Mouse (Mus musculus): ENCODE data around the gene Phf2. TPM values are rescaled to one million over a fixed set of nuclear protein-coding genes. Genes with fewer than 3 reads are reported as not detected.
A peak's percentile ranks its signal among the peaks of the same experiment; 100 is the strongest.

The Phf2 gene
- polyA plus RNA-seq, 1 experiment from 2014 or later = 10.8 TPM

GRCm38 (mm10) chr13:48800850-48801546, 69.9 kb downstream of the Phf2 start:
- H3K27ac ChIP-seq = no peak overlapping the region
- no peaks in the 10 kb centered on the region for H3K27me3 ChIP-seq (ENCODE audit: control insufficient read depth, insufficient read depth, low read length)
- H3K4me1 ChIP-seq (replicated peaks; ENCODE audit: control insufficient read depth, insufficient read depth, low read length) = no peaks in the 10 kb centered on the region
- peak; percentile 71 for ATAC-seq (ENCODE audit: low FRiP score)
- DNase-seq (ENCODE audit: low spot score) = peak; percentile 85
- peaks cover 46% of the 10 kb centered on the region for H3K36me3 ChIP-seq (replicated peaks; ENCODE audit: control insufficient read depth, insufficient read depth)
- H3K4me3 ChIP-seq (replicated peaks; ENCODE audit: low read length) = no peak overlapping the region
- 33% methylated on average over 10 of the region's 11 CpGs for WGBS
- no peak overlapping the region for H3K9ac ChIP-seq
- no peak overlapping the region for H3K4me2 ChIP-seq (replicated peaks)
- no peaks in the 10 kb centered on the region for H3K9me3 ChIP-seq (ENCODE audit: control insufficient read depth, low read length)

GRCm38 (mm10) chr13:48798256-48798771, 72.6 kb downstream of the Phf2 start:
- no peak overlapping the region for H3K4me3 ChIP-seq (replicated peaks; ENCODE audit: low read length)
- WGBS = 31% methylated on average over 14 of the region's 14 CpGs
- H3K27ac ChIP-seq = no peak overlapping the region
- no peak overlapping the region for H3K4me2 ChIP-seq (replicated peaks)
- peaks cover 22% of the 10 kb centered on the region for H3K36me3 ChIP-seq (replicated peaks; ENCODE audit: control insufficient read depth, insufficient read depth)
- no peak overlapping the region for H3K9ac ChIP-seq
- no peaks in the 10 kb centered on the region for H3K4me1 ChIP-seq (replicated peaks; ENCODE audit: control insufficient read depth, insufficient read depth, low read length)
- no peak for DNase-seq (ENCODE audit: low spot score)
- H3K9me3 ChIP-seq (ENCODE audit: control insufficient read depth, low read length) = no peaks in the 10 kb centered on the region
- ATAC-seq (ENCODE audit: low FRiP score) = no peak
- no peaks in the 10 kb centered on the region for H3K27me3 ChIP-seq (ENCODE audit: control insufficient read depth, insufficient read depth, low read length)

GRCm38 (mm10) chr13:48796906-48797305, 74.0 kb downstream of the Phf2 start:
- WGBS = 76% methylated on average over 11 of the region's 11 CpGs
- Histone ChIP-seq H3K9ac (no peak overlapping the region), H3K27me3 (ENCODE audit: control insufficient read depth, insufficient read depth, low read length) (no peaks in the 10 kb centered on the region), H3K9me3 (ENCODE audit: control insufficient read depth, low read length) (no peaks in the 10 kb centered on the region), H3K4me2 (replicated peaks) (no peak overlapping the region), H3K4me1 (replicated peaks; ENCODE audit: control insufficient read depth, insufficient read depth, low read length) (no peaks in the 10 kb centered on the region), H3K27ac (no peak overlapping the region), H3K36me3 (replicated peaks; ENCODE audit: control insufficient read depth, insufficient read depth) (peaks cover 9% of the 10 kb centered on the region; the same call in 1 of the 2 replicates), H3K4me3 (replicated peaks; ENCODE audit: low read length) (no peak overlapping the region)
- no peak for DNase-seq (ENCODE audit: low spot score)
- ATAC-seq (ENCODE audit: low FRiP score) = no peak

- Histone ChIP-seq H3K36me3 (replicated peaks; ENCODE audit: control insufficient read depth, insufficient read depth) (no peaks in the 10 kb centered on the region), H3K9ac (no peak overlapping the region), H3K27ac (no peak overlapping the region), H3K4me3 (replicated peaks; ENCODE audit: low read length) (no peak overlapping the region), H3K9me3 (ENCODE audit: control insufficient read depth, low read length) (no peaks in the 10 kb centered on the region), H3K4me1 (replicated peaks; ENCODE audit: control insufficient read depth, insufficient read depth, low read length) (no peaks in the 10 kb centered on the region), H3K4me2 (replicated peaks) (no peak overlapping the region), H3K27me3 (ENCODE audit: control insufficient read depth, insufficient read depth, low read length) (no peaks in the 10 kb centered on the region)
- no peak for ATAC-seq (ENCODE audit: low FRiP score)
- no peak for DNase-seq (ENCODE audit: low spot score)
- whole genome bisulfite sequencing = 93% methylated on average over 6 of the region's 6 CpGs
Observed at GRCm38 (mm10) chr13:48795711-48796110, 75.2 kb downstream of the Phf2 start.

GRCm38 (mm10) chr13:48784594-48785298, 86.2 kb downstream of the Phf2 start:
- Histone ChIP-seq H3K27me3 (ENCODE audit: control insufficient read depth, insufficient read depth, low read length) (no peaks in the 10 kb centered on the region), H3K4me2 (replicated peaks) (no peak overlapping the region), H3K9me3 (ENCODE audit: control insufficient read depth, low read length) (no peaks in the 10 kb centered on the region), H3K9ac (no peak overlapping the region), H3K36me3 (replicated peaks; ENCODE audit: control insufficient read depth, insufficient read depth) (no peaks in the 10 kb centered on the region), H3K27ac (no peak overlapping the region), H3K4me3 (replicated peaks; ENCODE audit: low read length) (no peak overlapping the region), H3K4me1 (replicated peaks; ENCODE audit: control insufficient read depth, insufficient read depth, low read length) (peaks cover 9% of the 10 kb centered on the region)
- no peak for DNase-seq (ENCODE audit: low spot score)
- no peak for ATAC-seq (ENCODE audit: low FRiP score)
- 66% methylated on average over 8 of the region's 8 CpGs for WGBS

- H3K9ac ChIP-seq = no peak overlapping the region
- no peaks in the 10 kb centered on the region for H3K27me3 ChIP-seq (ENCODE audit: control insufficient read depth, insufficient read depth, low read length)
- no peak overlapping the region for H3K4me2 ChIP-seq (replicated peaks)
- no peak overlapping the region for H3K27ac ChIP-seq
- WGBS = 30% methylated on average over 8 of the region's 8 CpGs
- peaks cover 9% of the 10 kb centered on the region for H3K4me1 ChIP-seq (replicated peaks; ENCODE audit: control insufficient read depth, insufficient read depth, low read length)
- ATAC-seq (ENCODE audit: low FRiP score) (peak; percentile 79; the same call in 1 of the 2 replicates), DNase-seq (ENCODE audit: low spot score) (peak; percentile 26)
- H3K36me3 ChIP-seq (replicated peaks; ENCODE audit: control insufficient read depth, insufficient read depth) = no peaks in the 10 kb centered on the region
- H3K9me3 ChIP-seq (ENCODE audit: control insufficient read depth, low read length) = no peaks in the 10 kb centered on the region
- H3K4me3 ChIP-seq (replicated peaks; ENCODE audit: low read length) = no peak overlapping the region
Observed at GRCm38 (mm10) chr13:48784151-48784550, 86.8 kb downstream of the Phf2 start.

GRCm38 (mm10) chr13:48782727-48783725, 87.9 kb downstream of the Phf2 start:
- Histone ChIP-seq H3K9ac (no peak overlapping the region), H3K4me1 (replicated peaks; ENCODE audit: control insufficient read depth, insufficient read depth, low read length) (peaks cover 9% of the 10 kb centered on the region), H3K4me3 (replicated peaks; ENCODE audit: low read length) (no peak overlapping the region), H3K27ac (no peak overlapping the region), H3K9me3 (ENCODE audit: control insufficient read depth, low read length) (no peaks in the 10 kb centered on the region), H3K27me3 (ENCODE audit: control insufficient read depth, insufficient read depth, low read length) (no peaks in the 10 kb centered on the region), H3K4me2 (replicated peaks) (no peak overlapping the region), H3K36me3 (replicated peaks; ENCODE audit: control insufficient read depth, insufficient read depth) (no peaks in the 10 kb centered on the region)
- WGBS = 47% methylated on average over 27 of the region's 27 CpGs
- no peak for ATAC-seq (ENCODE audit: low FRiP score)
- peak; percentile 26 for DNase-seq (ENCODE audit: low spot score)

GRCm38 (mm10) chr13:48780345-48781010, 90.4 kb downstream of the Phf2 start:
- WGBS = 69% methylated on average over 9 of the region's 9 CpGs
- H3K4me3 ChIP-seq (replicated peaks; ENCODE audit: low read length) = no peak overlapping the region
- H3K27ac ChIP-seq = no peak overlapping the region
- H3K4me1 ChIP-seq (replicated peaks; ENCODE audit: control insufficient read depth, insufficient read depth, low read length) = peaks cover 9% of the 10 kb centered on the region
- H3K36me3 ChIP-seq (replicated peaks; ENCODE audit: control insufficient read depth, insufficient read depth) = no peaks in the 10 kb centered on the region
- no peaks in the 10 kb centered on the region for H3K27me3 ChIP-seq (ENCODE audit: control insufficient read depth, insufficient read depth, low read length)
- DNase-seq (ENCODE audit: low spot score) (no peak), ATAC-seq (ENCODE audit: low FRiP score) (no peak)
- H3K4me2 ChIP-seq (replicated peaks) = no peak overlapping the region
- H3K9me3 ChIP-seq (ENCODE audit: control insufficient read depth, low read length) = no peaks in the 10 kb centered on the region
- H3K9ac ChIP-seq = no peak overlapping the region

Measured in hindbrain, embryonic 14.5 days (tissue).